Comparison of ENCODE assay signal across 24 mouse cellular contexts in genomic region chr4:34959477-34959876, GRCm38 (mm10).
DNase-seq lines count a peak whose midpoint lies in the region; ATAC-seq and TF ChIP-seq lines count a peak whose summit lies in the region.
"Had no signal": no experiment of that assay in that cellular context is flagged by ENCODE, and none has a peak within 500 bp of the region (broad histone marks: within the 10 kb centered on the region; RNA-seq: fewer than 3 reads in every experiment).

No protein-coding gene starts in this region.

- H3K9ac ChIP-seq in liver, adult 2 months (ENCODE audit: low read depth, low read length), result no peak overlapping the region
- H3K9ac ChIP-seq in midbrain, embryonic 11.5 days (ENCODE audit: low read length), result no peak overlapping the region
- no peak overlapping the region for H3K9ac ChIP-seq in midbrain, embryonic 15.5 days
- H3K9ac ChIP-seq: forebrain, embryonic 13.5 days; hindbrain, embryonic 12.5 days; hindbrain, embryonic 15.5 days had no signal

- H3K4me3 ChIP-seq in liver, adult 2 months (ENCODE audit: insufficient read depth, low read depth, low read length), result no peak overlapping the region
- no peak overlapping the region for H3K4me3 ChIP-seq in lung, adult 2 months (replicated peaks; ENCODE audit: extremely low read depth, low read depth, low read length)
- H3K4me3 ChIP-seq in midbrain, embryonic 11.5 days (ENCODE audit: low read depth, low read length), result no peak overlapping the region
- H3K4me3 ChIP-seq in midbrain, embryonic 15.5 days, result no peak overlapping the region
- H3K4me3 ChIP-seq: forebrain, embryonic 10.5 days; forebrain, embryonic 13.5 days; heart, adult 2 months; heart, embryonic 10.5 days; hindbrain, embryonic 12.5 days; hindbrain, embryonic 15.5 days had no signal

- DNase-seq in liver, adult 2 months (ENCODE audit: extremely low read depth, low read depth, low spot score), result no peak
- no peak for DNase-seq in liver
- DNase-seq in lung, postnatal 25 days (ENCODE audit: low spot score), result peak; percentile 11
- DNase-seq in lung, adult 2 months, result no peak
- no peak for DNase-seq in midbrain, embryonic 11.5 days (ENCODE audit: low spot score, missing footprints)
- DNase-seq in right cerebral cortex, postnatal 4 days, result no peak
- DNase-seq: adrenal gland, postnatal 10 days; adrenal gland, postnatal 36 days; B cell, adult 2 months; cerebellum, adult 18-20 months; cerebellum, adult 9-10 months; cerebellum, postnatal 14 days; gastrocnemius, postnatal 10 days had no signal

- no peaks in the 10 kb centered on the region for H3K9me3 ChIP-seq in midbrain, embryonic 11.5 days (ENCODE audit: control insufficient read depth, low read length)
- H3K9me3 ChIP-seq in midbrain, embryonic 15.5 days, result no peaks in the 10 kb centered on the region
- H3K9me3 ChIP-seq: forebrain, embryonic 10.5 days; forebrain, embryonic 13.5 days; G1E; heart, embryonic 10.5 days; hindbrain, embryonic 12.5 days; hindbrain, embryonic 15.5 days had no signal

- H3K4me2 ChIP-seq in midbrain, embryonic 11.5 days, result no peak overlapping the region
- no peak overlapping the region for H3K4me2 ChIP-seq in midbrain, embryonic 15.5 days
- H3K4me2 ChIP-seq: forebrain, embryonic 13.5 days; hindbrain, embryonic 12.5 days; hindbrain, embryonic 15.5 days had no signal

- H3K27ac ChIP-seq in liver, adult 2 months (replicated peaks; ENCODE audit: insufficient read depth, low read depth, low read length), result peak overlapping the region; percentile 38
- no peak overlapping the region for H3K27ac ChIP-seq in midbrain, embryonic 11.5 days (ENCODE audit: low read depth, low read length)
- no peak overlapping the region for H3K27ac ChIP-seq in midbrain, embryonic 15.5 days
- H3K27ac ChIP-seq: forebrain, embryonic 10.5 days; forebrain, embryonic 13.5 days; heart, adult 2 months; heart, embryonic 10.5 days; hindbrain, embryonic 12.5 days; hindbrain, embryonic 15.5 days had no signal

- 0 out of 2 replicates have a peak, but pooled peaks have one; percentile 8 for ATAC-seq in midbrain, embryonic 11.5 days (ENCODE audit: low FRiP score)
- no peak for ATAC-seq in midbrain, embryonic 15.5 days (replicated peaks)
- ATAC-seq in monocyte, adult 5-6 weeks (replicated peaks; ENCODE audit: insufficient number of reproducible peaks, low FRiP score, low TSS enrichment, poor library complexity, severe bottlenecking), result 0 out of 2 replicates have a peak, but pooled peaks have one; percentile 27
- ATAC-seq: Patski had no signal

- peaks cover 6% of the 10 kb centered on the region for H3K4me1 ChIP-seq in liver, adult 2 months (ENCODE audit: control insufficient read depth, insufficient read depth, low read length)
- H3K4me1 ChIP-seq in lung, adult 2 months (ENCODE audit: control insufficient read depth, insufficient read depth, low read length), result no peaks in the 10 kb centered on the region
- H3K4me1 ChIP-seq in midbrain, embryonic 11.5 days (ENCODE audit: control insufficient read depth, insufficient read depth, low read length), result no peaks in the 10 kb centered on the region
- peaks cover 4% of the 10 kb centered on the region; the same call in 1 of the 2 replicates for H3K4me1 ChIP-seq in midbrain, embryonic 15.5 days
- H3K4me1 ChIP-seq: forebrain, embryonic 13.5 days; hindbrain, embryonic 15.5 days had no signal

- no peak for TF ChIP-seq CTCF in liver, adult 2 months (IDR thresholded peaks at IDR 0.05; ENCODE audit: low read depth, low read length)
- TF ChIP-seq CTCF in lung, adult 2 months (IDR thresholded peaks at IDR 0.05; ENCODE audit: insufficient read depth, low read length), result no peak

- H3K27me3 ChIP-seq in liver, adult 2 months (ENCODE audit: control insufficient read depth, insufficient read depth, low read length), result no peaks in the 10 kb centered on the region
- no peaks in the 10 kb centered on the region for H3K27me3 ChIP-seq in midbrain, embryonic 11.5 days (ENCODE audit: control insufficient read depth, insufficient read depth, low read length)
- H3K27me3 ChIP-seq in midbrain, embryonic 15.5 days (replicated peaks), result no peaks in the 10 kb centered on the region
- H3K27me3 ChIP-seq: CH12.LX; forebrain, embryonic 13.5 days; hindbrain, embryonic 12.5 days; hindbrain, embryonic 15.5 days; Patski had no signal

- 40% methylated on average over 6 of the region's 6 CpGs for WGBS in liver, adult 2 months
- 73% methylated on average over 6 of the region's 6 CpGs for WGBS in lung, adult 2 months
- 85% methylated on average over 6 of the region's 6 CpGs for WGBS in midbrain, embryonic 11.5 days
- WGBS in midbrain, embryonic 15.5 days, result 89% methylated on average over 6 of the region's 6 CpGs

- no peaks in the 10 kb centered on the region for H3K36me3 ChIP-seq in liver, adult 2 months (ENCODE audit: control insufficient read depth, insufficient read depth, low read length)
- H3K36me3 ChIP-seq in midbrain, embryonic 11.5 days (ENCODE audit: control insufficient read depth, insufficient read depth, low read length), result no peaks in the 10 kb centered on the region
- no peaks in the 10 kb centered on the region for H3K36me3 ChIP-seq in midbrain, embryonic 15.5 days (replicated peaks)
- H3K36me3 ChIP-seq: forebrain, embryonic 10.5 days; G1E; heart, embryonic 10.5 days; hindbrain, embryonic 12.5 days; hindbrain, embryonic 15.5 days had no signal

- peaks cover 30% of the 10 kb centered on the region for H3K79me2 ChIP-seq in liver, adult 2 months (ENCODE audit: control insufficient read depth, insufficient read depth, low read length)

- no peak for TF ChIP-seq POLR2A in liver, adult 2 months (IDR thresholded peaks at IDR 0.05; ENCODE audit: extremely low read depth, insufficient read depth, low read length)
- no peak for TF ChIP-seq POLR2A in lung, adult 2 months (IDR thresholded peaks at IDR 0.05; ENCODE audit: borderline replicate concordance, extremely low read depth, low read depth, low read length)
